Mouse (Mus musculus) brown adipose tissue, adult 24 weeks (tissue): ENCODE data around the gene Gpr156. TPM values are rescaled to one million over a fixed set of nuclear protein-coding genes. Genes with fewer than 3 reads are reported as not detected.
"Not testable (repeated sequence)": the region's sequence is repeated elsewhere in the genome, so short reads cannot be mapped to it uniquely, and the experiment has no call there.

ENCODE experiments used
- H3K27ac ChIP-seq: fragments of 200-500 bp; replicated peaks from 2 replicates; pipeline ENCODE4 v1.5.1; 2012; ENCODE audit warnings: low read depth, mild to moderate bottlenecking, low read length
- H3K4me1 ChIP-seq: fragments of 200-500 bp; 2 replicates; pipeline ENCODE4 v1.6.1; 2012; ENCODE audit warnings: low read length, mixed read lengths; ENCODE audit not compliant: control insufficient read depth, insufficient read depth, insufficient read length
- H3K4me3 ChIP-seq: fragments of 200-500 bp; 2 replicates; pipeline ENCODE4 v1.5.1; 2012; ENCODE audit warnings: low read depth, mild to moderate bottlenecking, low read length, moderate library complexity; ENCODE audit not compliant: insufficient read depth
- polyA plus RNA-seq: library from polyadenylated mRNA; stranded (reverse); fragments of >200 nt; gene quantifications from 2 replicates; pipeline ENCODE4 v1.2.4, GENCODE M21; 2012; ENCODE audit not compliant: missing spikeins, insufficient read depth, insufficient read length

The Gpr156 gene
- polyA plus RNA-seq, 1 experiment: 0.44 TPM

- peak overlapping the region; percentile 90 for H3K27ac ChIP-seq
- peaks cover 8% of the 10 kb centered on the region for H3K4me1 ChIP-seq
- H3K4me3 ChIP-seq: peak overlapping the region; percentile 31; the same call in 1 of the 2 replicates
These were observed 47.3 kb downstream of the Gpr156 start for GRCm38 (mm10) chr16:37963331-37964281.

GRCm38 (mm10) chr16:37964380-37965070 lies 48.2 kb downstream of the Gpr156 start:
- Histone ChIP-seq H3K27ac (peak overlapping the region; percentile 79), H3K4me3 (no peak overlapping the region), H3K4me1 (peaks cover 8% of the 10 kb centered on the region)

- H3K4me3 ChIP-seq: no peak overlapping the region
- no peak overlapping the region for H3K27ac ChIP-seq
- peaks cover 11% of the 10 kb centered on the region for H3K4me1 ChIP-seq
These were observed 50.6 kb downstream of the Gpr156 start for GRCm38 (mm10) chr16:37966871-37967270.

- Histone ChIP-seq H3K4me1 (peaks cover 11% of the 10 kb centered on the region), H3K4me3 (no peak overlapping the region), H3K27ac (no peak overlapping the region)
These were observed 51.1 kb downstream of the Gpr156 start for GRCm38 (mm10) chr16:37967415-37967814.

- Histone ChIP-seq H3K4me1 (peaks cover 3% of the 10 kb centered on the region), H3K4me3 (no peak overlapping the region), H3K27ac (peak overlapping the region; percentile 52; the same call in 1 of the 2 replicates)
These were observed 55.2 kb downstream of the Gpr156 start for GRCm38 (mm10) chr16:37971522-37971921.

GRCm38 (mm10) chr16:37972357-37972756 lies 56.1 kb downstream of the Gpr156 start:
- H3K4me3 ChIP-seq: no peak overlapping the region
- peaks cover 3% of the 10 kb centered on the region for H3K4me1 ChIP-seq
- H3K27ac ChIP-seq: peak overlapping the region; percentile 51; the same call in 1 of the 2 replicates

- H3K4me1 ChIP-seq, H3K4me3 ChIP-seq, H3K27ac ChIP-seq: not testable (repeated sequence)
These were observed 56.9 kb downstream of the Gpr156 start for GRCm38 (mm10) chr16:37973239-37973638.

- Histone ChIP-seq H3K27ac (no peak overlapping the region), H3K4me1 (peaks cover 3% of the 10 kb centered on the region)
These were observed 57.7 kb downstream of the Gpr156 start for GRCm38 (mm10) chr16:37973855-37974519.

GRCm38 (mm10) chr16:37974520-37975340 lies 58.4 kb downstream of the Gpr156 start:
- Histone ChIP-seq H3K4me3 (no peak overlapping the region), H3K4me1 (peaks cover 3% of the 10 kb centered on the region), H3K27ac (no peak overlapping the region)

More at GRCm38 (mm10) chr16:37973855-37974519, 57.7 kb downstream of the Gpr156 start:
- no peak overlapping the region for H3K4me3 ChIP-seq

- no peak overlapping the region for H3K27ac ChIP-seq
- H3K4me3 ChIP-seq: no peak overlapping the region
- H3K4me1 ChIP-seq: no peaks in the 10 kb centered on the region
These were observed 65.6 kb downstream of the Gpr156 start for GRCm38 (mm10) chr16:37981907-37982306.

GRCm38 (mm10) chr16:37988211-37988865 lies 72.0 kb downstream of the Gpr156 start:
- Histone ChIP-seq H3K4me3 (no peak overlapping the region), H3K4me1 (no peaks in the 10 kb centered on the region), H3K27ac (no peak overlapping the region)

- H3K4me1 ChIP-seq: no peaks in the 10 kb centered on the region
- H3K4me3 ChIP-seq: no peak overlapping the region
- no peak overlapping the region for H3K27ac ChIP-seq
These were observed 73.5 kb downstream of the Gpr156 start for GRCm38 (mm10) chr16:37989796-37990195.

- Histone ChIP-seq H3K27ac (no peak overlapping the region), H3K4me1 (no peaks in the 10 kb centered on the region), H3K4me3 (no peak overlapping the region)
These were observed 74.5 kb downstream of the Gpr156 start for GRCm38 (mm10) chr16:37990553-37991344.
